Mouse (Mus musculus): ENCODE data around the gene Tasp1. TPM values are rescaled to one million over a fixed set of nuclear protein-coding genes. Genes with fewer than 3 reads are reported as not detected.
A peak's percentile ranks its signal among the peaks of the same experiment; 100 is the strongest.
"Not testable (repeated sequence)": the region's sequence is repeated elsewhere in the genome, so short reads cannot be mapped to it uniquely, and the experiment has no call there.

Gene Tasp1
- polyA plus RNA-seq, 1 experiment from 2014 or later, result 22.4 TPM

GRCm38 (mm10) chr2:140080747-140081577 lies 14.4 kb upstream of the Tasp1 start:
- WGBS, result 59% methylated on average over 11 of the region's 11 CpGs
- H3K9ac ChIP-seq, result no peak overlapping the region
- no peaks in the 10 kb centered on the region for H3K36me3 ChIP-seq
- no peaks in the 10 kb centered on the region for H3K4me1 ChIP-seq
- H3K9me3 ChIP-seq (replicated peaks), result no peaks in the 10 kb centered on the region
- H3K4me2 ChIP-seq (replicated peaks), result no peak overlapping the region
- H3K4me3 ChIP-seq (replicated peaks), result no peak overlapping the region
- no peaks in the 10 kb centered on the region for H3K27me3 ChIP-seq
- no peak for ATAC-seq (ENCODE audit: insufficient number of reproducible peaks, low FRiP score, low TSS enrichment, low read depth)
- no peak overlapping the region for H3K27ac ChIP-seq (replicated peaks)

- H3K36me3 ChIP-seq; H3K4me1 ChIP-seq; H3K27ac ChIP-seq (replicated peaks); H3K27me3 ChIP-seq; H3K4me2 ChIP-seq (replicated peaks); H3K4me3 ChIP-seq (replicated peaks); H3K9ac ChIP-seq; ATAC-seq (ENCODE audit: insufficient number of reproducible peaks, low FRiP score, low TSS enrichment, low read depth); H3K9me3 ChIP-seq (replicated peaks): not testable (repeated sequence)
These were observed 12.7 kb upstream of the Tasp1 start for GRCm38 (mm10) chr2:140079284-140079683.

DNA sequence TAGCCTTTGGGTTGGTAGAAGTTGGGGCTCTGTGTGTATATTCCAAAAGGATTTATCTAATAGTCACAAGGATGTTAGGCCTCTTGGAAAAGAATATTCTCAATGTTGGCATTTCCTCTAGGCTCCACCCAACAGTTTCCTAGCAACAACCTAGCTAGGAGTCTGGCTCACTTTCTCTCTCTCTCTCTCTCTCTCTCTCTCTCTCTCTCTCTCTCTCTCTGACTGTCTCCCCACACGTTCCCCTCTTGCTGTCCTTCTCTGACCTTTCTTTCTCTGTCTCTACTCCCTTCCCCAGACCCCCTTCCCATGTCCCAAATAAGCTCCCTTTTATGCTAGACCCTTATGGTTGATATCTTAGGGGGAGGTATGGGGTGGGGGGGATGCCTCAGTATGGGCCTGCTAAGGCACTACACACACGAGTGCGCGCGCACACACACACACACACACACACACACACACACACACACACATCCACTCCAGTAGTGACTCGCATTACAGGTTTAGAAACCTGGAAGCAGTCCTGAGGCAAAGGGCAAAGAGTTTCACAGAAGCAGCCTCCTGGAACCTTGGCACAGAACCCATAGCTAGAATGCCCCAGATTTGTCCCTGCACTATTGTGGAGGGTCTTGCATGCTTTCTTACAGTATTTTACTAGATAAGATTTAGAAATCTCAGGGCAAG lies 12.1 kb upstream of the Tasp1 start:
- no peaks in the 10 kb centered on the region for H3K4me1 ChIP-seq
- ATAC-seq (ENCODE audit: insufficient number of reproducible peaks, low FRiP score, low TSS enrichment, low read depth), result no peak

DNA sequence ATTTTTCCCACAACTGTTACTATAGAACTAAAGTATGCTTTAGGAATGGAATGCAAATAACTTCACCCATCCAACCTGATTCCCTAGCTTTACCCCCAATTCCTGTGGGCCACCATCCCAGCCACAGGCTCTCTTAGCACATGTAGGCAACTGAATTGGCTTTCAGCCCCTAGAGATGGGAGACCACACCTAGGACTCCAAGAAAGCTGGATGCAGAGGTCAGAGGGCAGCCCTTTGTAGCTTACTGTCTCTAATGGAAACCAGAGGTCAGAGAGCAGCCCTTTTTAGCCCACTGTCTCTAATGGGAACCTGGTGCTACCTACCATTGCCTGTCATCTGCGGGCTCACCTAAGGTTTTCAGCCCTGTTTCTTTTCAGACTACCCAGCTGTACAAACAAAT lies 10.9 kb upstream of the Tasp1 start:
- Histone ChIP-seq H3K36me3 (no peaks in the 10 kb centered on the region), H3K27me3 (no peaks in the 10 kb centered on the region), H3K27ac (replicated peaks) (no peak overlapping the region), H3K9ac (no peak overlapping the region), H3K9me3 (replicated peaks) (no peaks in the 10 kb centered on the region), H3K4me3 (replicated peaks) (no peak overlapping the region), H3K4me1 (no peaks in the 10 kb centered on the region), H3K4me2 (replicated peaks) (no peak overlapping the region)
- no peak for ATAC-seq (ENCODE audit: insufficient number of reproducible peaks, low FRiP score, low TSS enrichment, low read depth)
- 11% methylated on average over 1 of the region's 1 CpGs for WGBS

More for the DNA sequence above, 12.1 kb upstream of the Tasp1 start:
- Histone ChIP-seq H3K27ac (replicated peaks) (no peak overlapping the region), H3K9ac (no peak overlapping the region), H3K4me2 (replicated peaks) (no peak overlapping the region), H3K4me3 (replicated peaks) (no peak overlapping the region), H3K9me3 (replicated peaks) (no peaks in the 10 kb centered on the region), H3K36me3 (no peaks in the 10 kb centered on the region), H3K27me3 (no peaks in the 10 kb centered on the region)
- 59% methylated on average over 6 of the region's 6 CpGs for WGBS

GRCm38 (mm10) chr2:140075150-140075549 lies 8.5 kb upstream of the Tasp1 start:
- Histone ChIP-seq H3K4me1 (no peaks in the 10 kb centered on the region), H3K36me3 (no peaks in the 10 kb centered on the region), H3K4me3 (replicated peaks) (no peak overlapping the region), H3K4me2 (replicated peaks) (no peak overlapping the region), H3K27me3 (no peaks in the 10 kb centered on the region), H3K9me3 (replicated peaks) (no peaks in the 10 kb centered on the region), H3K9ac (no peak overlapping the region), H3K27ac (replicated peaks) (no peak overlapping the region)
- WGBS, result 86% methylated on average over 3 of the region's 3 CpGs
- no peak for ATAC-seq (ENCODE audit: insufficient number of reproducible peaks, low FRiP score, low TSS enrichment, low read depth)

DNA sequence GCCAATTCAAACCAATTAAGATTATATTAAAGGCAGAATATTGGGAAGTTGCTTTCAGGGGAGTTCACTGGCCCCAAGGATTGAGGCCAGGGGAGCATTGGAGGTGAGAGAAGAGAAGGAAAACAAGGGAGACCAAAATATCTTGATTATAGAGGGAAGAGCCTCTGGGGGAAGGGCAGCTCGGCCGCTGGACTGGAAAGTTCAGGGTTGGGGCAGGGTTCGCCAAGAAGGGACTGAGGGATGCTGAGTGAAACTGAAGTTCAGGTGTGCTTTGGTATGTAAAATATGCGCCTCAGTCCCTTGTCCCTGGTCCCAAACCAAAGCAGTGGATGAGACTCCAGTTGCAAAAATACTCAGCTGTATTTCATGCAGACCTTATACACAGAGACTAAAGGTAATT lies 911 bp upstream of the Tasp1 start:
- 49% methylated on average over 4 of the region's 4 CpGs for WGBS
- no peaks in the 10 kb centered on the region for H3K9me3 ChIP-seq (replicated peaks)
- peaks cover 12% of the 10 kb centered on the region; the same call in 1 of the 2 replicates for H3K4me1 ChIP-seq
- no peaks in the 10 kb centered on the region for H3K27me3 ChIP-seq
- no peak overlapping the region for H3K9ac ChIP-seq
- ATAC-seq (ENCODE audit: insufficient number of reproducible peaks, low FRiP score, low TSS enrichment, low read depth), result no peak
- peak overlapping the region; percentile 83 for H3K4me2 ChIP-seq (replicated peaks)
- H3K36me3 ChIP-seq, result no peaks in the 10 kb centered on the region
- H3K27ac ChIP-seq (replicated peaks), result no peak overlapping the region
- no peak overlapping the region; the same call in 1 of the 2 replicates for H3K4me3 ChIP-seq (replicated peaks)

DNA sequence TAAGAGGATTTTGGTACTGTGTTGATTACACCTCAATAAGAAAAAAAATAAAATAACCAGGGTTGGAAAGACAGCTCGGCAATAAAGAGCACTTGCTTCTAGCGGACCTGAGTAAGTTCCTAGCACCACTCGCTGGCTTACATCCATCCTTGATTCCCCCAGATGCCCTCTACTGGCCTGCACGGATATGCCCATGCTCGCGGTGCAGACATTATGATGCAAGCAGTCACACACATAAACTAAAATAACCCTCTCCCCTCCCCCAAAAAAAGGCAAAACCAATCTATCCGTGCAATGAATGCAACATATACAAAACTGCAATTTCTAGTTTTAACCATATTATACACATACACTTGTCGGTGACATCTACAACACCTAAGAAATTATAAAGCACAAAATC lies 929 bp downstream of the Tasp1 start:
- WGBS, result 85% methylated on average over 8 of the region's 8 CpGs
- H3K4me3 ChIP-seq (replicated peaks), result peak overlapping the region; percentile 98
- H3K9ac ChIP-seq, result 0 out of 2 replicates have a peak overlapping the region, but pooled peaks have one; percentile 89
- H3K4me1 ChIP-seq, result peaks cover 12% of the 10 kb centered on the region; the same call in 1 of the 2 replicates
- no peaks in the 10 kb centered on the region for H3K36me3 ChIP-seq
- no peaks in the 10 kb centered on the region for H3K9me3 ChIP-seq (replicated peaks)
- H3K27me3 ChIP-seq, result no peaks in the 10 kb centered on the region
- H3K27ac ChIP-seq (replicated peaks), result no peak overlapping the region
- ATAC-seq (ENCODE audit: insufficient number of reproducible peaks, low FRiP score, low TSS enrichment, low read depth), result no peak
- H3K4me2 ChIP-seq (replicated peaks), result peak overlapping the region; percentile 83

- no peak overlapping the region for H3K9ac ChIP-seq
- H3K36me3 ChIP-seq, result peaks cover 2% of the 10 kb centered on the region; the same call in 1 of the 2 replicates
- no peak overlapping the region for H3K27ac ChIP-seq (replicated peaks)
- no peak overlapping the region for H3K4me2 ChIP-seq (replicated peaks)
- WGBS, result 70% methylated on average over 3 of the region's 3 CpGs
- no peaks in the 10 kb centered on the region for H3K9me3 ChIP-seq (replicated peaks)
- H3K4me3 ChIP-seq (replicated peaks), result no peak overlapping the region
- H3K4me1 ChIP-seq, result peaks cover 5% of the 10 kb centered on the region; the same call in 1 of the 2 replicates
- H3K27me3 ChIP-seq, result no peaks in the 10 kb centered on the region
- no peak for ATAC-seq (ENCODE audit: insufficient number of reproducible peaks, low FRiP score, low TSS enrichment, low read depth)
These were observed 5.1 kb downstream of the Tasp1 start for GRCm38 (mm10) chr2:140061481-140061880.

GRCm38 (mm10) chr2:140060092-140060867 lies 6.3 kb downstream of the Tasp1 start:
- 87% methylated on average over 4 of the region's 4 CpGs for WGBS
- H3K27me3 ChIP-seq, result no peaks in the 10 kb centered on the region
- no peaks in the 10 kb centered on the region for H3K9me3 ChIP-seq (replicated peaks)
- H3K36me3 ChIP-seq, result peaks cover 3% of the 10 kb centered on the region; the same call in 1 of the 2 replicates
- H3K27ac ChIP-seq (replicated peaks), result no peak overlapping the region
- ATAC-seq (ENCODE audit: insufficient number of reproducible peaks, low FRiP score, low TSS enrichment, low read depth), result no peak
- H3K4me2 ChIP-seq (replicated peaks), result no peak overlapping the region
- H3K9ac ChIP-seq, result no peak overlapping the region
- no peak overlapping the region for H3K4me3 ChIP-seq (replicated peaks)
- no peaks in the 10 kb centered on the region for H3K4me1 ChIP-seq

DNA sequence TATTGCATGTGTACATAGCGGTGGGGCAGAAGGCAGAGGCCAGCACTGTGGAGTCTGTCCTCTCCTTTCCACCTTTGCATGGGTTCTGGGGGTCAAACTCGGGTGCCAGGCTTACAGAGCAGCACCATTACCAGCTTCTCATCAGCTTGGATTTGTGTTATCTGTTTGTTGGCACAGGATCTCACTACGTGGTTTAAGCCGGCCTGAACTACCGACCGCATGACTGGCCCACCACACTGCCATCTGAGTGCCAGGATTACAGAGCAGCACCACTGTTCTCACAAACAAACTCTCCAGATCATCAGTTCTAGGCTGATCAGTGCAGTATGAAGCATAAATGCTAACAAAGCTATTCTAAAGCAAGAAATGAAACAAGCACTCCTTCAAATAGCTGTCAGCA lies 8.5 kb downstream of the Tasp1 start:
- WGBS, result 80% methylated on average over 6 of the region's 6 CpGs
- H3K4me2 ChIP-seq (replicated peaks), result no peak overlapping the region
- peaks cover 18% of the 10 kb centered on the region; the same call in 1 of the 2 replicates for H3K36me3 ChIP-seq
- no peaks in the 10 kb centered on the region for H3K4me1 ChIP-seq
- no peak for ATAC-seq (ENCODE audit: insufficient number of reproducible peaks, low FRiP score, low TSS enrichment, low read depth)
- H3K27ac ChIP-seq (replicated peaks), result no peak overlapping the region
- no peaks in the 10 kb centered on the region for H3K27me3 ChIP-seq
- H3K9me3 ChIP-seq (replicated peaks), result no peaks in the 10 kb centered on the region
- H3K9ac ChIP-seq, result no peak overlapping the region
- no peak overlapping the region for H3K4me3 ChIP-seq (replicated peaks)

- Histone ChIP-seq H3K4me1 (no peaks in the 10 kb centered on the region), H3K4me2 (replicated peaks) (no peak overlapping the region), H3K9ac (no peak overlapping the region), H3K36me3 (peaks cover 58% of the 10 kb centered on the region), H3K27ac (replicated peaks) (no peak overlapping the region), H3K4me3 (replicated peaks) (no peak overlapping the region), H3K27me3 (no peaks in the 10 kb centered on the region), H3K9me3 (replicated peaks) (no peaks in the 10 kb centered on the region)
- no peak for ATAC-seq (ENCODE audit: insufficient number of reproducible peaks, low FRiP score, low TSS enrichment, low read depth)
- 88% methylated on average over 2 of the region's 2 CpGs for WGBS
These were observed 14.9 kb downstream of the Tasp1 start for GRCm38 (mm10) chr2:140051607-140052126.

All from embryonic facial prominence, embryonic 15.5 days (tissue).